ENCODE assay signal across 18 mouse cellular contexts in the genomic region with DNA sequence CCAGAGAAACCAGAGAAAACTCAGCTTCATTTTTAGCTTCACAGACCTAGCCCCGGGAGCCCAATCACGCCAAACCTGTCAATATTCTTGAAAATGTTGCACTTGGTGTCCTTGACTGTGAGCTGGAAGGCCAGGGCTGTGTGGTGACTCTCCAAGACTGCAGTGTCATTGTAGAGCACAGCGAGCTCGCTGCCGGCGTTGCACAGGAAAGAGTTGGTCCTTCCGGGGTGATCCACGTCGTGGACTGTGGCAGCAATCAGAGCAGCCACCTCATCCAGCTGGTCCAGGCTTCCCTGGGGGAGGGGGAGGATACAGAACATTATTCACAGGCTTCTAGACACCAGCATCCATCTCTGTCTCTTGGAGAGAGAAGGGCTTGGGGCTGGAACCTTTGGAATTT. TPM values are rescaled to one million over a fixed set of nuclear protein-coding genes. Genes with fewer than 3 reads are reported as not detected.
DNase-seq lines count a peak whose midpoint lies in the region; ATAC-seq and TF ChIP-seq lines count a peak whose summit lies in the region.
"Had no signal": no experiment of that assay in that cellular context is flagged by ENCODE, and none has a peak within 500 bp of the region (broad histone marks: within the 10 kb centered on the region; RNA-seq: fewer than 3 reads in every experiment).

No protein-coding gene starts in this region.

- ATAC-seq in granulocyte monocyte progenitor cell, adult 5-6 weeks (replicated peaks; ENCODE audit: poor library complexity, severe bottlenecking), result peak; percentile 51
- ATAC-seq: lung, postnatal 0 days had no signal

- no peak overlapping the region for H3K4me3 ChIP-seq in lung, adult 2 months (replicated peaks; ENCODE audit: extremely low read depth, low read depth, low read length)
- H3K4me3 ChIP-seq: embryonic facial prominence, embryonic 15.5 days; forebrain, embryonic 10.5 days; kidney, embryonic 15.5 days; limb, embryonic 12.5 days; liver, embryonic 13.5 days; midbrain, embryonic 10.5 days; neural tube, embryonic 13.5 days had no signal

- DNase-seq in embryo, embryonic 10.5 days (ENCODE audit: low spot score), result peak; percentile 13
- DNase-seq in embryo, embryonic 11 days, result no peak
- peak; percentile 9 for DNase-seq in 416B (ENCODE audit: low read depth)
- peak; percentile 56 for DNase-seq in adrenal gland, postnatal 10 days
- DNase-seq in lung, adult 2 months, result no peak
- DNase-seq in kidney, adult 11 months, result no peak
- DNase-seq in lung, adult 18-20 months, result no peak
- DNase-seq: cerebellum, adult 11-12 months; gastrocnemius, postnatal 25 days; liver, embryonic 13.5 days had no signal

- no peaks in the 10 kb centered on the region for H3K4me1 ChIP-seq in lung, adult 2 months (ENCODE audit: control insufficient read depth, insufficient read depth, low read length)
- H3K4me1 ChIP-seq: embryonic facial prominence, embryonic 15.5 days; kidney, embryonic 15.5 days; liver, embryonic 13.5 days had no signal

- no peak for TF ChIP-seq POLR2A in lung, adult 2 months (IDR thresholded peaks at IDR 0.05; ENCODE audit: borderline replicate concordance, extremely low read depth, low read depth, low read length)

- WGBS in lung, adult 2 months, result 50% methylated on average over 9 of the region's 9 CpGs

- TF ChIP-seq CTCF in lung, adult 2 months (IDR thresholded peaks at IDR 0.05; ENCODE audit: insufficient read depth, low read length), result no peak

RNA-seq across cellular contexts. Expression of a gene that starts 58.0 kb away (rescaled TPM):
- 10 to 100 TPM; 19.0 to 22.4 TPM for total RNA-seq in adrenal gland, postnatal 10 days (2021)
- 23.5 and 30.1 TPM in 2 replicates for total RNA-seq in granulocyte monocyte progenitor cell, adult 5-6 weeks (2014; fragmentation: Nextera tagmentation)
- total RNA-seq in granulocyte monocyte progenitor cell, adult 5-6 weeks (2017), result 15.3 and 20.0 TPM in 2 replicates
- 9.6 and 13.0 TPM in 2 replicates for polyA plus RNA-seq in lung, adult 2 months (2012; rRNA removed)

Comparison
In these comparisons a context has a peak if more than half of its experiments do, and no peak if none do; other contexts are left out.
1. DNase-seq: peak in embryo, embryonic 10.5 days (single experiment), 416B (single experiment) and adrenal gland, postnatal 10 days (single experiment); none in embryo, embryonic 11 days (single experiment), lung, adult 2 months (single experiment), kidney, adult 11 months (single experiment) and lung, adult 18-20 months (0 of 2).